Mouse (Mus musculus) liver, adult 2 months (tissue): ENCODE data around the gene Cnot11.

Source experiments
- CTCF ChIP-seq: fragments of 200-500 bp; IDR thresholded peaks from 2 replicates; pipeline ENCODE4 v1.5.1; 2011; ENCODE audit warnings: low read depth, low read length, control low read depth
- POLR2A ChIP-seq: fragments of 200-500 bp; IDR thresholded peaks from 2 replicates; pipeline ENCODE4 v1.6.1; 2011; ENCODE audit warnings: low read length, control low read depth; ENCODE audit not compliant: insufficient read depth; ENCODE audit errors: extremely low read depth

- TF ChIP-seq POLR2A (no peak), CTCF (no peak)
Measured at GRCm38 (mm10) chr1:39515303-39515991, 19.3 kb upstream of the Cnot11 start.
